Mouse (Mus musculus) testis, adult 10 weeks (tissue): ENCODE measurements around the gene 2410004B18Rik. TPM values are rescaled to one million over a fixed set of nuclear protein-coding genes. Genes with fewer than 3 reads are reported as not detected.

Experiments used
- polyA plus RNA-seq: library from polyadenylated mRNA; stranded (reverse); fragments of 350-450 nt; fragmentation: Illumina TruSeq; extraction: RNeasy Lipid Tissue Mini Kit (QIAGEN cat#74804); gene quantifications from one replicate; pipeline ENCODE4 v1.2.3, GENCODE M21; 2014; ENCODE audit warnings: low read depth, low replicate concordance

The 2410004B18Rik gene
- 66.2 TPM for polyA plus RNA-seq

DNA sequence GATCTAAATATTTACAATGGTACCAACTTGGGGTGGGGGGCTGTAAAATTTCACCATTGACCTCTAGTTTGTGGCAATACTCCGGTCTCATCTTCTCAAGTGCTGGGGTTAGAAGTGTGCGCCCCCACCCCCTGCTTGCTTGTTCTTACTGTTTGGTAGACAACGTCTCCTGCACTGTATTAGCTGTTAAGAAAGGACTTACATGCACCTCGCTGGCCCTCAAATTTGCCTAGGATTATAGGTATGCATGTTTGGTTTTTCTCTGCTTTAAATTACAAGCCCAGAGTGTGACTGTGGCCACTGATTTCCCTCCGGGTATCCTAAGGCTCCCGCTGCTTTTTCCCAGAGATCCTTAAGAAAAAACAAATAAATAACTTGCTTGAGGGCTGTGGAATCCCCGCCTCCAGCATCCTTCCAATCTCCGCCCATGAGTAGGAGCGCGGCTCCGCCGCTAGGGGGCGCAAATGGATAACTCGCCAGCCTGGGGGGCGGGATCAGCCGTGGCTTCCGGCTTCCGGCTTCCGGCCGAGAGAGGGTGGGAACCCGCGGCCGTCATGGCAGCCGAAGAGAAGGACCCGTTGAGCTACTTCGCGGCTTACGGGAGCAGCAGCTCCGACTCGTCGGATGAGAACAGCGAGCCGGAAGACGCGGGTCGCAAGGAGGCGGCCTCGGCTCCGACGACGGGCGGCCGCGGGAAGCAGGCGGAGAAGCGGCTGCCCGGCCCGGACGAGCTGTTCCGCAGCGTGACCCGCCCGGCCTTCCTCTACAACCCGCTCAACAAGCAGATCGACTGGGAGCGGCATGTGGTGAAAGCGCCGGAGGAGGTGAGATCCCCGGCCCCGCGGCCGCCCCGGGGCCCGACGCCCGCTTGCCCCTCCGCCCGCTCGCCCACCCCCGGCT, at the start of gene 2410004B18Rik:
TSS of gene 2410004B18Rik (plus strand) at position 510 of the 900 bp plus-strand sequence.

DNA sequence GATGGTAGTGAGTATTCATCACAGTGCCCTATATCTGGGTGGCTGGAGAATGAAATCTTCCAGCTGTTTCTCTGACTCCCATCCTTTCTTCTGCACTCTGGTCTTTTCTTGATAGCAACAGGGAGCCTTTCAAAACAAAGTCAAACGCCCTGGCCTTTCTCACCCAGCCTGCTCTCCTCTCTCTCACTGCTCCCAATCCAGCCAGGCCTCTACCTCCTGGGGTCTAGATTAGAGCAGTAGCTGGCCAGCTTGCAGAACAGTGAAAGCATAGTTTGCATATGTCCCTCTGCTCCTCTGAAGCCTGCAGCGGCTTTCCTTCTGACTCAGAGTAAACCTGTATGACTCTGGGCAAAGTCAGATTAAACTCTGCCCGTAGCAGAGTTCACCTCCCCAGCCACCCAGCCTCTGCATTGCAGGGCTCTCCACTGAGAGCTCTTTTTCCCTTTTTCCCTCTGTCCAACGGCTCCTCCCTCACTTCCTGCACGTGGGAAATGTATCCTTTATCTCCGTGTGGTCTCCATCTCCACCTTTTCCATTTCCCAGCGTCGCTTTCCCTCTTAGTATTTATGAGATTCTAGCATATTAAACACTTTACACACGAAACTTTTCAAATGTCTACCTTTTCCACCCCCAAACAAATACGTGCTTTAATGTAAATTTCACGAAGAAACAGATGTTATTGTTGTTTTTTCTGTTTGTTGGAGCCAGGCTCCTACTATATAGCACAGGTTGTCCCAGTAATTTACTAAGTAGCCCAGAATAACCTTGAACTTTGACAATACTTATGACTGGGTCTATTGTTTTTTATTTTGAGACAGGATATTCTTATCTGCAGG, 15.6 kb upstream of the 2410004B18Rik start, which contains the start of gene Bcl10:
TSS of gene Bcl10 (plus strand) at position 786 of the 836 bp plus-strand sequence.

DNA sequence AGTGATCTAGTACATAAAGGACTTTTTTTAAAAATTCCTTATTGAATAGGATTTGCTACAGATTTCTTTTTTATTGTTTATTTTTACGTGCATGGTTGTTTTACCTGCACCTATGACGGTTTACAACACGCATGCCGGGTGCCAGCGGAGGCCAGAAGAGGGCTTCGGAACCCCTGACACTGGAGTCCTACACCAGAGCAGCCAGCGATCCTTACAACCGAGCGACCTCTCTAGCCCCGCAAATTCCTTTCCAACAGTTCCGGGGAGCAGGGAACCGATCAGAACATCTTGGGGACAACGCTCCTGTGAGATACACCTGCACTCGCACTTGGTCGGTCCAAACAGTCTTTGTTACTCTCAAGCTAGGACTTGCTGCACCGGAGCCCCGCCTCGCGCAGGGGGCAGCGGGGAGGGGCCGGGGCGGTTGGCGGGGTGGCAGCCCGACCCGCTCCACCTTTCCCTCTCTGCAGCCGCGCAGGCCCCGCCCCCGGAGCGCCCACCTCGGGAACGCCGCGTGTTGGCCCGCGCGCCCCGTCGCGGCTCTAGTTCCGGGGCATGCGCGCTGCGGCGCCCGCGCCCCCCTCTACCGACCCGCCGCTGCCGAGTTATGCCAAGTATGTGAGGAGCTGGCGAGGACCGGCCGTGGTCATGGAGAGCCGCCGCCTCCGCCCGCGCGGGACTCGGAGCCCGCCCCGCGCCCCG, 49.6 kb downstream of the 2410004B18Rik start, which contains the start of gene Syde2:
TSS of gene Syde2 (plus strand) at position 603 of the 702 bp plus-strand sequence.

Other genes with a start within 250 kb of the 2410004B18Rik start
- 16.5 TPM for gene Ddah1, start 179.3 kb upstream of the 2410004B18Rik start, polyA plus RNA-seq
- 5.6 TPM for gene Bcl10, start 15.2 kb upstream of the 2410004B18Rik start, polyA plus RNA-seq
- 1.1 TPM for gene Syde2, start 49.9 kb downstream of the 2410004B18Rik start, polyA plus RNA-seq
- 108 TPM for gene Wdr63, start 170.1 kb downstream of the 2410004B18Rik start, polyA plus RNA-seq
- gene Mcoln3, start 179.4 kb downstream of the 2410004B18Rik start, polyA plus RNA-seq = 0.08 TPM
- gene Mcoln2, start 211.8 kb downstream of the 2410004B18Rik start, polyA plus RNA-seq = 0.73 TPM